Mouse (Mus musculus): ENCODE results near the gene Rcc1. TPM values are rescaled to one million over a fixed set of nuclear protein-coding genes. Genes with fewer than 3 reads are reported as not detected.

The Rcc1 gene
- polyA plus RNA-seq, 1 experiment, result 31.9 TPM

- 0 out of 2 replicates have a peak, but pooled peaks cover 2% of the 10 kb centered on the region for H3K4me1 ChIP-seq (replicated peaks; ENCODE audit: control insufficient read depth, insufficient read depth, low read length)
- 98% methylated on average over 8 of the region's 8 CpGs for WGBS
- no peak overlapping the region for H3K4me3 ChIP-seq (ENCODE audit: control insufficient read depth, insufficient read depth, low read length)
- no peak for DNase-seq
- no peaks in the 10 kb centered on the region for H3K27me3 ChIP-seq (ENCODE audit: control insufficient read depth, insufficient read depth, low read length)
- no peaks in the 10 kb centered on the region; the same call in 1 of the 2 replicates for H3K36me3 ChIP-seq (ENCODE audit: control insufficient read depth, insufficient read depth, low read length)
- TF ChIP-seq POLR2A (IDR thresholded peaks at IDR 0.05; ENCODE audit: control insufficient read depth, extremely low read depth, insufficient read depth, low read length, poor library complexity), result no peak
- TF ChIP-seq CTCF (IDR thresholded peaks at IDR 0.05; ENCODE audit: borderline replicate concordance, control insufficient read depth, extremely low read depth, insufficient read depth, low read length, poor library complexity), result no peak
- H3K27ac ChIP-seq (ENCODE audit: control insufficient read depth, insufficient read depth, low read length), result no peak overlapping the region
These were observed 37.8 kb upstream of the Rcc1 start for GRCm38 (mm10) chr4:132391063-132391740.

DNA sequence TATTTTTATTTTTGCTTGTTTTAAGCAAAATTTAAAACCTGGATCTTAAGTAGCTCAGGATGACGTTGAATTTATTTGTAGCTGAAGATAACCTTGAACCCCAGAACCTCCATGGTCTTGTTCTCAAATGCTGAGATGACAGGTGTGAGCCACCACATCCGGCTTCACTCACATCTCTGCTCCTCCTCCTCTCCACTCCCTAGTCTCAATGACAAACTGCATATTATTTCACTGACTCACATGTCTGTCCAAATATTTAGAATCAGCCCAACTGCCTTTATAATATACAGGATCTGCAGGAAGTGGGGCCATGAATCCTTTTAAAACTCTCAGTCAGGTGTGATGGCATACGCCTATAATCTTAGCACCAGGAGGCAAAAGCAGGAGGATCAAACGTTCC is 35.9 kb upstream of the Rcc1 start:
- no peak for TF ChIP-seq POLR2A (IDR thresholded peaks at IDR 0.05; ENCODE audit: control insufficient read depth, extremely low read depth, insufficient read depth, low read length, poor library complexity)
- no peak for TF ChIP-seq CTCF (IDR thresholded peaks at IDR 0.05; ENCODE audit: borderline replicate concordance, control insufficient read depth, extremely low read depth, insufficient read depth, low read length, poor library complexity)
- Histone ChIP-seq H3K4me3 (ENCODE audit: control insufficient read depth, insufficient read depth, low read length) (no peak overlapping the region), H3K27me3 (ENCODE audit: control insufficient read depth, insufficient read depth, low read length) (no peaks in the 10 kb centered on the region), H3K27ac (ENCODE audit: control insufficient read depth, insufficient read depth, low read length) (peak overlapping the region; percentile 58; the same call in 1 of the 2 replicates), H3K4me1 (replicated peaks; ENCODE audit: control insufficient read depth, insufficient read depth, low read length) (0 out of 2 replicates have a peak, but pooled peaks cover 2% of the 10 kb centered on the region), H3K36me3 (ENCODE audit: control insufficient read depth, insufficient read depth, low read length) (peaks cover 6% of the 10 kb centered on the region; the same call in 1 of the 2 replicates)
- DNase-seq, result no peak
- 87% methylated on average over 4 of the region's 4 CpGs for WGBS

GRCm38 (mm10) chr4:132387617-132388016 is 34.2 kb upstream of the Rcc1 start:
- DNase-seq, result no peak
- no peaks in the 10 kb centered on the region for H3K27me3 ChIP-seq (ENCODE audit: control insufficient read depth, insufficient read depth, low read length)
- 93% methylated on average over 5 of the region's 5 CpGs for WGBS
- no peak overlapping the region for H3K27ac ChIP-seq (ENCODE audit: control insufficient read depth, insufficient read depth, low read length)
- no peak overlapping the region for H3K4me3 ChIP-seq (ENCODE audit: control insufficient read depth, insufficient read depth, low read length)
- TF ChIP-seq CTCF (IDR thresholded peaks at IDR 0.05; ENCODE audit: borderline replicate concordance, control insufficient read depth, extremely low read depth, insufficient read depth, low read length, poor library complexity), result no peak
- TF ChIP-seq POLR2A (IDR thresholded peaks at IDR 0.05; ENCODE audit: control insufficient read depth, extremely low read depth, insufficient read depth, low read length, poor library complexity), result no peak
- H3K4me1 ChIP-seq (replicated peaks; ENCODE audit: control insufficient read depth, insufficient read depth, low read length), result 0 out of 2 replicates have a peak, but pooled peaks cover 2% of the 10 kb centered on the region
- H3K36me3 ChIP-seq (ENCODE audit: control insufficient read depth, insufficient read depth, low read length), result peaks cover 6% of the 10 kb centered on the region; the same call in 1 of the 2 replicates

DNA sequence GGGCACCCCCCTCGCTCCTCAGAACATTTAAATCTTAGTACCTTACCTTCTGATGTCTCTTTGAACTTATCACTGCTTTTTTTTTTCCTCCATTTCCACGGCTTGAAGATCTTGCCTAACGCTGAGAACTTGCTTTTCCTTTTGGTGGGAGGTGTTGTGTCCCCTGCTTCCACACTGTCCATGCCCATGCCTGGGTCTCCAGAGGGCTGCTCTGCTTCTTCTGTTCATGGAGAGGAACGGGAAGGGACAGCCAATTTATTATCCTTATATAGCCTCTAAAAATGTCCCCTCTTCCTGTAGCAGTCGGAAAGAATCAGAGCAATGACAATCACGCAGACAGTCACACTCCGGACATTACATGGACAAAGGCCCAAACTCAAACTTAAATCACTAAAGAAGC is 33.4 kb upstream of the Rcc1 start:
- no peak for DNase-seq
- Histone ChIP-seq H3K27me3 (ENCODE audit: control insufficient read depth, insufficient read depth, low read length) (no peaks in the 10 kb centered on the region), H3K36me3 (ENCODE audit: control insufficient read depth, insufficient read depth, low read length) (peaks cover 6% of the 10 kb centered on the region; the same call in 1 of the 2 replicates), H3K4me1 (replicated peaks; ENCODE audit: control insufficient read depth, insufficient read depth, low read length) (0 out of 2 replicates have a peak, but pooled peaks cover 2% of the 10 kb centered on the region), H3K4me3 (ENCODE audit: control insufficient read depth, insufficient read depth, low read length) (no peak overlapping the region), H3K27ac (ENCODE audit: control insufficient read depth, insufficient read depth, low read length) (no peak overlapping the region)
- TF ChIP-seq CTCF (IDR thresholded peaks at IDR 0.05; ENCODE audit: borderline replicate concordance, control insufficient read depth, extremely low read depth, insufficient read depth, low read length, poor library complexity), result no peak
- TF ChIP-seq POLR2A (IDR thresholded peaks at IDR 0.05; ENCODE audit: control insufficient read depth, extremely low read depth, insufficient read depth, low read length, poor library complexity), result no peak
- 92% methylated on average over 7 of the region's 7 CpGs for WGBS

GRCm38 (mm10) chr4:132385771-132386410 is 32.5 kb upstream of the Rcc1 start:
- H3K27ac ChIP-seq (ENCODE audit: control insufficient read depth, insufficient read depth, low read length), result no peak overlapping the region
- DNase-seq, result no peak
- WGBS, result 90% methylated on average over 8 of the region's 8 CpGs
- H3K4me3 ChIP-seq (ENCODE audit: control insufficient read depth, insufficient read depth, low read length), result no peak overlapping the region
- peaks cover 6% of the 10 kb centered on the region; the same call in 1 of the 2 replicates for H3K36me3 ChIP-seq (ENCODE audit: control insufficient read depth, insufficient read depth, low read length)
- 0 out of 2 replicates have a peak, but pooled peaks cover 2% of the 10 kb centered on the region for H3K4me1 ChIP-seq (replicated peaks; ENCODE audit: control insufficient read depth, insufficient read depth, low read length)
- TF ChIP-seq POLR2A (IDR thresholded peaks at IDR 0.05; ENCODE audit: control insufficient read depth, extremely low read depth, insufficient read depth, low read length, poor library complexity), result no peak
- no peaks in the 10 kb centered on the region for H3K27me3 ChIP-seq (ENCODE audit: control insufficient read depth, insufficient read depth, low read length)

DNA sequence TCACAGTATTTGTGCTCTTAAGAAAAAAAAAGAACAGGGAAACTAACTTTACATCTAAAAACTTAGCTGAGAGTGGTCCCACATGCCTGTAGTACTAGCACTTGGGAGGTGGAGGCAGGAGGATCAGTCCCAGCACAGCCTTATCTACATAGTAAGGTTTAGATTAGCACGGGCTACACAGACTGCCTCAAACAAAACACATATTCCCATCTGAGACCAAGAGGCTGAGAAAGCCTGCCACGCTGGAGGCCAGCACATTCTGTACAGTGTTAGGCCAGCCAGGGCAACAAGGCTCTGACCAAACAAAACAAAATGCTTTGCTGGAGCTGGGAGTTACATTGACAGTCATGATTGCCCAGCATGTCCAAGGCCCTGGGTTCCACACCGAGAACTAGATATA is 30.1 kb upstream of the Rcc1 start:
- no peak for TF ChIP-seq POLR2A (IDR thresholded peaks at IDR 0.05; ENCODE audit: control insufficient read depth, extremely low read depth, insufficient read depth, low read length, poor library complexity)
- TF ChIP-seq CTCF (IDR thresholded peaks at IDR 0.05; ENCODE audit: borderline replicate concordance, control insufficient read depth, extremely low read depth, insufficient read depth, low read length, poor library complexity), result no peak
- Histone ChIP-seq H3K4me1 (replicated peaks; ENCODE audit: control insufficient read depth, insufficient read depth, low read length) (no peaks in the 10 kb centered on the region), H3K27me3 (ENCODE audit: control insufficient read depth, insufficient read depth, low read length) (no peaks in the 10 kb centered on the region), H3K36me3 (ENCODE audit: control insufficient read depth, insufficient read depth, low read length) (peaks cover 6% of the 10 kb centered on the region; the same call in 1 of the 2 replicates), H3K4me3 (ENCODE audit: control insufficient read depth, insufficient read depth, low read length) (no peak overlapping the region), H3K27ac (ENCODE audit: control insufficient read depth, insufficient read depth, low read length) (no peak overlapping the region)
- DNase-seq, result no peak
- WGBS, result 96% methylated on average over 3 of the region's 3 CpGs
